Mouse (Mus musculus): ENCODE data around the gene Large1. TPM values are rescaled to one million over a fixed set of nuclear protein-coding genes. Genes with fewer than 3 reads are reported as not detected.
"Not testable (repeated sequence)": the region's sequence is repeated elsewhere in the genome, so short reads cannot be mapped to it uniquely, and the experiment has no call there.

Gene Large1
- total RNA-seq, 2 experiments from 2014 or later, result 25.2 to 33.0 TPM

DNA sequence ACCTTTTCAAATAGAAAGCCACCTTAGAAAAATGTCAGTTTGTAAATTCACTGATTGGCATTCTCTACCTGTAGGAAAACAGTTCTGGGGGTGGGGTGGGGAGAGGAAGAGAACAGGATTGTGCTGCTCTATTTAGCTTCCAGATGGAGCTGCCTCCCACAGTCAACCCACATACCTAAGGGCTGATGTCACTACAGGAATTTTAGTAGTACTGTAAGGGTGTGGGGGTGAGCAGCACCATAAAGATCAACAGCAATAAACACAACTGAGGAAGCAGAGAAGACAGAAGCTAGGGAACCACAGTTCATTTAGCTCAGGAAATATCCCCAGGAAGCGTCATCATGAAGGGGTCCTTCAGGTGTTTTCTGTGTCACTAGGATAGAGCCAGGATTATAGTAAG, 174.9 kb downstream of the Large1 start:
- DNase-seq (ENCODE audit: low spot score), result no peak

GRCm38 (mm10) chr8:73172661-73173060, 180.7 kb downstream of the Large1 start:
- DNase-seq (ENCODE audit: low spot score), result no peak

DNA sequence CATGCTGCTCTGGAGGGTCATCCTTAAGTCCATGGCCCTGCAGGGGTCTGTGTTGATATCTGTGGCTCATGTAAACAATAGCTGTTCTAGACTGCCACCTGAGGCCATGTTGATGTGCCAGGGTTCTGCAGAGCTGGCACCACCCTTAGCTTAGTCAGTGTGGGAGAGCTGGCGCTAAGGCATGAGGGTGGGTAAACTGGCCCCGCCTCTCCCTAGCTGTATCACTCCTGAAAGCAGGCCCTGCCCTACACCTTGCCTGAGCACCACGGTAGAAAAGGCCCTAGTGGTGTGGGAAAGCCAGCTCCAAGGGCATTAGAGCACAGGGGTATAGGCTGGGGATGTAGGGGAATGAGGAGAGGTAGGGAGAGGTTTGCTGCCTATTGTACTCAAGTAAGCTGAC, 191.3 kb downstream of the Large1 start:
- no peak for DNase-seq (ENCODE audit: low spot score)

- DNase-seq (ENCODE audit: low spot score), result no peak
Measured at GRCm38 (mm10) chr8:73161564-73161963, 191.8 kb downstream of the Large1 start.

DNA sequence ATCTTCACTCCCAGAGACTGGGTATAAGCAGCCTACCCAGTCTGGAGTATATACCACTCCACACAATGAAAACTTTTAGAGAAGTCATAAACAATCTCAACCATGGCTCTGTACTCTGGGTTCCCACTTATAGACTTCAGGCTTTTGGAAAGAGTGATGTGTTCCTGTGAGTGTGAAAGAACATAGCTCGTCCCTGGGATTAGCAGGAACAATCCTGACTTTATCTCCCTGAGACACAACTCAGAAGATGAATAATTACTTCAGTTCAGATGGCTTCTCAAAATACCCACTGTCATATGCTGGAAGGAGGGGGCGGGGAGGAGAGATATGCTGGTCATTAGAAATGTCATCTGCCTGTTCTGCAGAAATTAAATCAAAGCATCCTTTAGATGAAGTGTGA, 192.4 kb downstream of the Large1 start:
- no peak for DNase-seq (ENCODE audit: low spot score)

- DNase-seq (ENCODE audit: low spot score), result no peak
Measured at GRCm38 (mm10) chr8:73147236-73147635, 206.1 kb downstream of the Large1 start.

DNA sequence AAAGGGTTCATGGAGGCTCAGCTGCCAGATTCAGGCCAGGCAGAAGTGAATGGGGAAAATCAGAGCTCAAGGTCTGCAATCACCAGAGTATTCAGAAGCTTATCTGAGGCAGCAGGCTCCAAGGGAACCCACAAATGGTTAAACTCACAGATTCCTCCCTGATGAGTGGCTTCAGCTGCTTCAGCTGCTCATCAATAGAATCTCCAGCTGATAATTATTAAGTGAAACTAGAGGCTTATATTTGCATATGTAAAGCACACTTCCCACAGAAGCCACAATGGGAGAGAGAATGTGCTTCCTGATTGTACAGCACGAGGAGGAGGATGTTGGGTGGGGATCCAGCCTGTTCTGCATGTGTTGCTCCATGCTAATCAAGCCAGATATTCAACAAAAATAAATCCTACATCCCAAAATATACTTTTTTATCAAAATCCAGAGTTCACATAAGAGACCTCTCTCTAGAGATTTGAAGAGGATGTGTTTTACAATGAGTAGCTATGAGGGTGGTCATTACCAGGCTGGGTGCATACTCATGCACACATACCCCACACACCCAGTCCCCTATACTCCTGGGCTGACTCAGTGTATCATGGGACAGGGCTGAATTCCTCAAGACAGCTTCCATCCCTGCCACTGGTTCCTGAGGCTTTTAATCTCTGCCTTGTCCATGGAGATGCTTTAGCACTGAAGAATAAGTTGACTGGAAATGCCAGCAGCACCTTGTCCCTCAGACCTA, 210.5 kb downstream of the Large1 start:
- no peak for DNase-seq (ENCODE audit: low spot score)

GRCm38 (mm10) chr8:73135397-73135796, 217.9 kb downstream of the Large1 start:
- no peak for DNase-seq (ENCODE audit: low spot score)

DNA sequence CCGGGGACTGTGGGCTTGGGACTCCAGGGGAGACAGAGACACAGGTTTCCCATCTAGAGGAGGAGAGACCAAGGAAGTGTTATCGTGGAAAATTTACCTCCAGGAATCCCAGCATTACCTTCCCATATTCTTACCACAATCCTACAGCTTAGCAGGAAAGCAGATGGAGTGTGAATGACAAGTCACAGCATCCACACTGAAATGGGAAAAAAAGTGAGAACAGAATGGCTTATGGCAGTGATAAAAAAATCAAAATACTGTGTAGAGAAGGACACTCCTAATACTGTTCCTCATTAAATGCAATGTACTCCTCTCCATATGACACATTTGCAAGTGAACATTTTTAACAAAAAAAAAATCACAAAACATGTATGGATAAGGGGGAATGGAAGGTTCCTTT, 221.3 kb downstream of the Large1 start:
- DNase-seq (ENCODE audit: low spot score), result no peak

DNA sequence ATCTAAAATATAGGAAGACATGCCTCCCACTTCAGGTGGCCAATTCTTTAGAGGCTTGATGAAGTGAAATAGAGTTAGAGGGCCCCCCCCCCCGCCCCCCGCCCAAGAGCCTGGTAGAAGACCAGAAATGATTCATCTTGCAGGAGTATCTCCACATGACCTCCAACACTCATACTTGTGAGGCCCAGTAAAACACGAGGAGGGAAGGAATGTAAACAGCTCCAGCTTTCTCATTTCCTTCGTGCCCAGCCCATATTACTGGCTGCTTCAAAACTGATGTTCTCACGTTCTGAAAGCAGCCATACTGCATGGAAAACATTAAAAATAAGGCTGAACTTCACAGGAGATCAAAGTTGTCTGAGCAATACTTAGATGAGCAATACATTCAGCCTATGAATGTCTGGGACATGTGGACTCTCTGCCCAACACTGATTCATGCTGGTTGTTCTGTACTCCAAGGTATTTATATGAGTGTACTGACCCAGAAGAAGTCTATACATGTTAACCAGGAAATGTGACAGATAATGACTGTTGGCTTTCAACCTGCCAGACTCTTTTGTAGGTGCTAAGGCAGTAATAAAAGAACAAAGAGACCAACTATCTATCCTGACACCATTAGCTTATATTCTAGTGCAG, 229.4 kb downstream of the Large1 start:
- no peak for DNase-seq (ENCODE audit: low spot score)

DNA sequence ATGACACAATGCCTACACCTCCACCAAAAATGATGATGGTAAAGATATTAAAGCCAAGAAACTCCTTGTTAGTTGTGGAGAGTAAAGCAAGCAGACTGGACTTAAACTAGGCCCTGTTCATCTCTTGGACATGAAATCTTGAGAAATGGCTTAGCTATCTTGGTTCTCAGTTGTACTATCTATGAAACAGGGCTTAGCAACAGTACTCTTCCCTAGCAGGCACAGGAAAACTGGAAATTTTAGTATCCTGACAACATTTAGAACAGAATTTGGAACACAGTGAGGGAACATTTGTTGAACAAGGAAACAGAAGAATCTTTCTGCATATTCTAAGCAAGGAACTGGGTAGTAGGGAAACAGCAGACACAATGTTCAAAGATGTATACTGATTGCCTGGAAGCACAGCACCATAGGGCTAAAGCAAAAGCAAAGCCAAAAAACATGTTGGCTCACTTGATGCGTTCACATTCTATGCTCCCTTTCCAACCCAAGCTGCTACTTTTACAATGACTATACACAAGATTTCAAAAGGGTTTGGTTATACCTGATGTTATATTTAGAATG, 240.9 kb downstream of the Large1 start:
- no peak for DNase-seq (ENCODE audit: low spot score)

DNA sequence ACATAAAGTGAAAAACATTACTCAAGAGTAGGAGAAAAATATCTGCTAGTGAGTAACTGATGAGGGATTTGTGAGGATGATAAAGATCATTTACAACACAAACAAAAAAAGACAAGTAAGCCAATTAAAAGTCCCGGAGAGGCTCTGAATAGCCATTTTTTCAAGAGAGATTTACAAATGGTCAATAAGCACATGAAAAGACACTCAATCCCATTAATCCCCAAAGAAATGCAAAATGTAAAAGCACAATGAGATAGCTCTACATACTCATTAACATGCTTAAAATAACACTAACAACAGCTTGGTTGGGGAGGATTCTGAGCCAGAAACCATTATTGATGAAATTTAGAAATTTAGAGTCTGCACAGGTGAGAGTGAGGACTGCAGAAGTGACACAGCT, 249.3 kb downstream of the Large1 start:
- DNase-seq (ENCODE audit: low spot score), result no peak

- DNase-seq (ENCODE audit: low spot score), result no peak
Measured at GRCm38 (mm10) chr8:73101069-73101468, 252.3 kb downstream of the Large1 start.

DNA sequence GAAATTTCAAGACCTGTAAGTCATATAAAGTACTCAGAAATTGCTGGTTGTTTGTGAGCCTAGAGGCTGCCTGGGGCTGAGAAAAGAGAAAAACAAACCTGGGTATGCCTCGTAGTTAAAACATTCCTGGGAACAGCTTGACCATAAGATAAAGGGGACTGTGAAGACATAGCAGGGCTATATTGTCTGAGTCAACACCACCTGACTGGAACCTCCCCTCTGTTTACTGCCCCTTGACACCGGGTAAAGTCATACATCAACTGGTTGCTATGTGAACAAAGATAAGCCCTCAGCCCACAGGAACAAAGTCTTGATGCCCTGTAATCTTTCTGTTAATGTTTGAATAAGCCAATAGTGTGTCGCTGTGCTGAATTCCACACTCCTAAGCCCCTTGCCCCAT, 252.7 kb downstream of the Large1 start:
- not testable (repeated sequence) for DNase-seq (ENCODE audit: low spot score)

DNA sequence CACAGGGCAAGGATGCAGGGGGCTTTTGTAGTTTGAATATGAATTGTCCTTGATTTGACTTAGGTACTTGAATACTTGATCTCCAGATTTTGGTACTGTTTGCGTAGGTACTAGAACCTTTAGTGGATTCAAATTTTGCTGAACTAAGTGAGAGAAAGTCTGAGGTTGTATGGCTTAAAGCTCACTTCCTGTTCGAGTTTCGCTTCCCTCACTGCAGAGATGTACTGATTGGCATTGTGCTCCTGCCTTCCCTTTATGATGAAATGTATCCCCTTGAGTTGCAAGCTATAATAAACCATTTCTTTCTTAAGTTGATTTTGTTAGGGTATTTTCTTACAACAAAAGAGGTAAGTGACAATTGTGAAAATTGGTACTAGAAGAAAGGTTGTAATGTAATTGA, 253.8 kb downstream of the Large1 start:
- DNase-seq (ENCODE audit: low spot score), result no peak

GRCm38 (mm10) chr8:73096952-73097351, 256.4 kb downstream of the Large1 start:
- no peak for DNase-seq (ENCODE audit: low spot score)

GRCm38 (mm10) chr8:73077746-73078145, 275.6 kb downstream of the Large1 start:
- not testable (repeated sequence) for DNase-seq (ENCODE audit: low spot score)

GRCm38 (mm10) chr8:73061410-73061809, 291.9 kb downstream of the Large1 start:
- peak; percentile 35 for DNase-seq (ENCODE audit: low spot score)

DNA sequence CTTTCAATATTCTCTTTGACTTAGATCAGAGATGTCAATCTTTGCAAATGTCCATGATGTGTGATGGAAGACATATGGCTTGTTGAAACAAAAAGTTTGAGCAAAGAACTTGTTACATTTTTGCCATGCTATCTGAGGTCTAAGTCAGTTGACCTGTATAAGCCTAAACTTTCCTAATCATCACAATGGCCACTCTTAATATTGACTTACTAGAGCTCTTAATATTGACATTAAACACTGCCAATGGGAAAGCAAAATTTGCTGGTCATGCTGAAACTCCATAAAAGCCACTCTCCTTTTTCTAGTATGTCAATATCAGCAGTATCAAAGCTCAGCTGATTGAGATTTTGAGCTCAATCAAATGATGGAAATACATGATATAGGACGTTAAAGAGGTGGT, 298.6 kb downstream of the Large1 start:
- no peak for DNase-seq (ENCODE audit: low spot score)

GRCm38 (mm10) chr8:73053878-73054277, 299.5 kb downstream of the Large1 start:
- DNase-seq (ENCODE audit: low spot score), result peak; percentile 40

GRCm38 (mm10) chr8:73052414-73052813, 300.9 kb downstream of the Large1 start:
- no peak for DNase-seq (ENCODE audit: low spot score)

GRCm38 (mm10) chr8:73048136-73048535, 305.2 kb downstream of the Large1 start:
- DNase-seq (ENCODE audit: low spot score), result no peak

- DNase-seq (ENCODE audit: low spot score), result no peak
Measured at GRCm38 (mm10) chr8:73029787-73030186, 323.6 kb downstream of the Large1 start.

Data from gastrocnemius, adult 18-20 months (tissue).